Mouse (Mus musculus) forebrain, embryonic 16.5 days (tissue): Measurements from ENCODE around the gene Cpvl. TPM values are rescaled to one million over a fixed set of nuclear protein-coding genes. Genes with fewer than 3 reads are reported as not detected.

Source experiments
- ATAC-seq: fragments of 200-750 bp; cut with Nextera tagmentation; 2 replicates; pipeline ENCODE4 v1.8.0; 2017; ENCODE audit warnings: mild to moderate bottlenecking, moderate library complexity
- H3K27ac ChIP-seq: fragments of 300-500 bp; sonication (generic); 2 replicates; pipeline ENCODE4 v1.5.1; 2014; ENCODE audit warnings: low read length, control low read depth
- H3K27me3 ChIP-seq: fragments of 300-500 bp; sonication (generic); replicated peaks from 2 replicates; pipeline ENCODE4 v1.6.1; 2014; ENCODE audit warnings: low read length; ENCODE audit not compliant: control insufficient read depth, insufficient read depth
- H3K36me3 ChIP-seq: fragments of 300-500 bp; sonication (generic); 2 replicates; pipeline ENCODE4 v1.6.1; 2014; ENCODE audit not compliant: control insufficient read depth, insufficient read depth
- H3K4me1 ChIP-seq: fragments of 300-500 bp; sonication (generic); replicated peaks from 2 replicates; pipeline ENCODE4 v1.6.1; 2014; ENCODE audit warnings: low read length; ENCODE audit not compliant: control insufficient read depth, insufficient read depth
- H3K4me2 ChIP-seq: fragments of 300-500 bp; sonication (generic); 2 replicates; pipeline ENCODE4 v1.6.1; 2014; ENCODE audit warnings: mild to moderate bottlenecking, low read length, control low read depth
- H3K4me3 ChIP-seq: fragments of 300-500 bp; sonication (generic); replicated peaks from 2 replicates; pipeline ENCODE4 v1.5.1; 2014; ENCODE audit warnings: mild to moderate bottlenecking, low read length, control low read depth
- H3K9ac ChIP-seq: fragments of 300-500 bp; sonication (generic); replicated peaks from 2 replicates; pipeline ENCODE4 v1.6.1; 2014; ENCODE audit warnings: low read depth, low read length, control low read depth
- H3K9me3 ChIP-seq: fragments of 300-500 bp; sonication (generic); 2 replicates; pipeline ENCODE4 v1.6.1; 2016; ENCODE audit warnings: low read length; ENCODE audit not compliant: control insufficient read depth
- WGBS: fragments of 180-500 bp; shearing (Covaris S2); extraction: QIAGEN DNeasy Blood & Tissue Kit; methylation state at CpG from one replicate; pipeline ENCODE4 v1.1.7; 2014; 5-methylcytosine and 5-hydroxymethylcytosine counted together
- polyA plus RNA-seq: library from polyadenylated mRNA; unstranded; fragments of >200 nt; fragmentation: Nextera tagmentation; extraction: Ambion mirVana; gene quantifications from 2 replicates; pipeline ENCODE4 v1.2.1, GENCODE M21; 2015

The Cpvl gene
- polyA plus RNA-seq, 1 experiment from 2014 or later = not detected

- H3K27me3 ChIP-seq = no peaks in the 10 kb centered on the region
- H3K4me2 ChIP-seq = no peak overlapping the region
- H3K4me1 ChIP-seq = peaks cover 8% of the 10 kb centered on the region; the same call in 1 of the 2 replicates
- ATAC-seq = no peak
- H3K36me3 ChIP-seq = no peaks in the 10 kb centered on the region
- no peak overlapping the region for H3K9ac ChIP-seq
- H3K9me3 ChIP-seq = no peaks in the 10 kb centered on the region
- WGBS = 80% methylated on average over 4 of the region's 4 CpGs
- no peak overlapping the region for H3K27ac ChIP-seq
- no peak overlapping the region for H3K4me3 ChIP-seq
Measured at GRCm38 (mm10) chr6:54005302-54005701, 26.8 kb upstream of the Cpvl start.

- Histone ChIP-seq H3K27ac (no peak overlapping the region), H3K9ac (no peak overlapping the region), H3K4me1 (no peaks in the 10 kb centered on the region), H3K4me2 (no peak overlapping the region), H3K27me3 (no peaks in the 10 kb centered on the region), H3K4me3 (no peak overlapping the region), H3K36me3 (no peaks in the 10 kb centered on the region), H3K9me3 (no peaks in the 10 kb centered on the region)
- ATAC-seq = no peak
- 97% methylated on average over 3 of the region's 3 CpGs for WGBS
Measured at GRCm38 (mm10) chr6:53996226-53996955, 17.9 kb upstream of the Cpvl start.

GRCm38 (mm10) chr6:53995519-53995918 is 17.0 kb upstream of the Cpvl start:
- Histone ChIP-seq H3K4me1 (no peaks in the 10 kb centered on the region), H3K27me3 (no peaks in the 10 kb centered on the region), H3K4me2 (no peak overlapping the region), H3K36me3 (no peaks in the 10 kb centered on the region), H3K27ac (no peak overlapping the region), H3K9me3 (no peaks in the 10 kb centered on the region), H3K4me3 (no peak overlapping the region), H3K9ac (no peak overlapping the region)
- WGBS = 70% methylated on average over 4 of the region's 4 CpGs
- ATAC-seq = no peak

- no peaks in the 10 kb centered on the region for H3K27me3 ChIP-seq
- no peaks in the 10 kb centered on the region for H3K4me1 ChIP-seq
- H3K4me3 ChIP-seq = no peak overlapping the region
- no peak for ATAC-seq
- no peak overlapping the region for H3K9ac ChIP-seq
- WGBS = 66% methylated on average over 3 of the region's 3 CpGs
- H3K27ac ChIP-seq = no peak overlapping the region
- H3K36me3 ChIP-seq = no peaks in the 10 kb centered on the region
- no peaks in the 10 kb centered on the region for H3K9me3 ChIP-seq
- no peak overlapping the region for H3K4me2 ChIP-seq
Measured at GRCm38 (mm10) chr6:53992386-53992785, 13.9 kb upstream of the Cpvl start.

GRCm38 (mm10) chr6:53987235-53987634 is 8.8 kb upstream of the Cpvl start:
- H3K4me2 ChIP-seq = no peak overlapping the region
- H3K27ac ChIP-seq = no peak overlapping the region
- H3K27me3 ChIP-seq = no peaks in the 10 kb centered on the region
- no peak for ATAC-seq
- no peak overlapping the region for H3K9ac ChIP-seq
- H3K4me3 ChIP-seq = no peak overlapping the region
- H3K9me3 ChIP-seq = no peaks in the 10 kb centered on the region
- no peaks in the 10 kb centered on the region for H3K4me1 ChIP-seq
- no peaks in the 10 kb centered on the region for H3K36me3 ChIP-seq
- WGBS = 74% methylated on average over 3 of the region's 3 CpGs

- WGBS = 79% methylated on average over 14 of the region's 14 CpGs
- Histone ChIP-seq H3K27ac (no peak overlapping the region), H3K9ac (no peak overlapping the region), H3K9me3 (no peaks in the 10 kb centered on the region), H3K27me3 (no peaks in the 10 kb centered on the region), H3K36me3 (no peaks in the 10 kb centered on the region), H3K4me3 (no peak overlapping the region), H3K4me1 (no peaks in the 10 kb centered on the region), H3K4me2 (no peak overlapping the region)
- ATAC-seq = no peak
Measured at GRCm38 (mm10) chr6:53986273-53986985, 8.0 kb upstream of the Cpvl start.

- H3K4me1 ChIP-seq = no peaks in the 10 kb centered on the region
- H3K9me3 ChIP-seq = no peaks in the 10 kb centered on the region
- H3K4me3 ChIP-seq = no peak overlapping the region
- no peaks in the 10 kb centered on the region for H3K36me3 ChIP-seq
- H3K9ac ChIP-seq = no peak overlapping the region
- no peak overlapping the region for H3K27ac ChIP-seq
- ATAC-seq = no peak
- no peaks in the 10 kb centered on the region for H3K27me3 ChIP-seq
- WGBS = 85% methylated on average over 6 of the region's 6 CpGs
- H3K4me2 ChIP-seq = no peak overlapping the region
Measured at GRCm38 (mm10) chr6:53983820-53984219, 5.3 kb upstream of the Cpvl start.

GRCm38 (mm10) chr6:53982612-53983011 is 4.1 kb upstream of the Cpvl start:
- Histone ChIP-seq H3K4me1 (no peaks in the 10 kb centered on the region), H3K9me3 (no peaks in the 10 kb centered on the region), H3K36me3 (no peaks in the 10 kb centered on the region), H3K27me3 (no peaks in the 10 kb centered on the region), H3K4me2 (no peak overlapping the region), H3K4me3 (no peak overlapping the region), H3K27ac (no peak overlapping the region), H3K9ac (no peak overlapping the region)
- no peak for ATAC-seq
- 53% methylated on average over 4 of the region's 4 CpGs for WGBS

- no peak overlapping the region for H3K9ac ChIP-seq
- H3K9me3 ChIP-seq = no peaks in the 10 kb centered on the region
- H3K36me3 ChIP-seq = no peaks in the 10 kb centered on the region
- ATAC-seq = no peak
- no peaks in the 10 kb centered on the region for H3K27me3 ChIP-seq
- H3K27ac ChIP-seq = no peak overlapping the region
- no peak overlapping the region for H3K4me2 ChIP-seq
- no peaks in the 10 kb centered on the region for H3K4me1 ChIP-seq
- no peak overlapping the region for H3K4me3 ChIP-seq
- 44% methylated on average over 9 of the region's 9 CpGs for WGBS
Measured at GRCm38 (mm10) chr6:53982047-53982600, 3.7 kb upstream of the Cpvl start.
